Mouse (Mus musculus): ENCODE data around the gene Rsrc1. TPM values are rescaled to one million over a fixed set of nuclear protein-coding genes. Genes with fewer than 3 reads are reported as not detected.
"Not testable (repeated sequence)": the region's sequence is repeated elsewhere in the genome, so short reads cannot be mapped to it uniquely, and the experiment has no call there.

Rsrc1 gene
- polyA plus RNA-seq, 1 experiment from 2014 or later: 54.6 TPM

GRCm38 (mm10) chr3:67059755-67060154 is 78.6 kb downstream of the Rsrc1 start:
- H3K27ac ChIP-seq: no peak overlapping the region
- H3K4me1 ChIP-seq: no peaks in the 10 kb centered on the region
- no peaks in the 10 kb centered on the region for H3K9me3 ChIP-seq (replicated peaks)
- H3K27me3 ChIP-seq (ENCODE audit: low read depth, poor library complexity, severe bottlenecking): no peaks in the 10 kb centered on the region
- no peak overlapping the region for H3K4me3 ChIP-seq
- DNase-seq (ENCODE audit: low spot score): no peak
- 96% methylated on average over 2 of the region's 2 CpGs for WGBS
- H3K36me3 ChIP-seq: peaks cover 14% of the 10 kb centered on the region

DNA sequence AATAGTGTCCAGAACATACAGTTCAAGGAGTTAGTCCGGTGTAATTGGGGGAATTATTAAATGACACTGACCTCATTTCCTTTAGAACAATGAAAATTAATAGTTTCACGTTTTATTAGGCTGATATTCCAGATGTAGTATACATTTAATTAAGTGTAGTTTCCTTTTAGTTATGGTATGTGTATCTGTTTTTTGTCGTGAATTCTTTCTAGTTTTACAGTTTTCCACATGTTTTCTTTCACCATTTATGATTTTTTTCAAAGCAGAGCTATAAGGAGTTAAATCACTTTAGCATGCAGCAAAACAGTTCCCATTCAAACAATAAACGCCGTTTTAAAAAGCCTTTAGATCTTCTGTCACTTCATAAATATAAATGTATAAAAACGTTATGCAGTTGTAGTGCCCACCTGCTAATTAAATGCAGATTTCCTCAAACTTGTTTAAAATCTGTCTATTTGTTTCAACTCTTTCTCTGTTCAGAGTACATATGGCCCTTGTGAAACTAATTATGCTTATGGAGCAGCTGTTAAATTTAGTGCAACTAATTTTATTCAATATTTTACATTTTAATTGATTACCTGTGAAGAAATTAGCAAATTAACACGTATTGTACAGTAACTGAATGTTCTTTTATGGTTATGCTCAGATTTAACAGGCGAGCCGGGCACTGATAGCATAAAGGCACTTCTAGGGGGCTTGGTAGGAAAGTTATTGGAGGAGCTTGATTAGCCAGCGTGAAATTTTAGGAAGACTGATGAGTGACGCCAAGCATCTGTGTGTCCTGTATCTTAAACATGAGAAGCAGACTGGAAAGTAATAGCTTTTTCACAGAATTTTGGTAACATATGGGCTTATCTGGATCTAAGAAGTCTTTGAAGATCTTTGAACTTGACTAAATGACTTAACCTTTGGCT is 89.6 kb downstream of the Rsrc1 start:
- no peaks in the 10 kb centered on the region for H3K27me3 ChIP-seq (ENCODE audit: low read depth, poor library complexity, severe bottlenecking)
- WGBS: 32% methylated on average over 11 of the region's 11 CpGs
- no peak for DNase-seq (ENCODE audit: low spot score)
- no peak overlapping the region for H3K4me3 ChIP-seq
- H3K27ac ChIP-seq: 0 out of 2 replicates have a peak overlapping the region, but pooled peaks have one; percentile 34
- H3K36me3 ChIP-seq: peaks cover 4% of the 10 kb centered on the region
- no peaks in the 10 kb centered on the region for H3K9me3 ChIP-seq (replicated peaks)
- peaks cover 10% of the 10 kb centered on the region for H3K4me1 ChIP-seq

DNA sequence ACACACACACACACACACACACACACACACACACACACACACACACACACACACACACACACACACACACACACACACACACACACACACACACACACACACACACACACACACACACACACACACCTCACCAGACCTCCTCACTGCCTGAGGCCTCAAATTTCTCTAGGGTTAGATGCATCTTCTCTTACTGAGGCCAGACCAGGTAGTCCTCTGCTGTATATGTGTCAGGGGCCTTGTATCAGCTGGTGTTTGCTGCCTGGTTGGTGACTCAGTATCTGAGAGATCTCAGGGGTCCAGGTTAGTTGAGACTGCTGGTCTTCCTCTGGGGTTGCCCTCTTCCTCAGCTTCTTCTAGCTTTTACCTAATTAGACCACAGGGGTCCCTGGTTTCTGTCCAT is 92.5 kb downstream of the Rsrc1 start:
- H3K4me1 ChIP-seq; DNase-seq (ENCODE audit: low spot score): not testable (repeated sequence)

DNA sequence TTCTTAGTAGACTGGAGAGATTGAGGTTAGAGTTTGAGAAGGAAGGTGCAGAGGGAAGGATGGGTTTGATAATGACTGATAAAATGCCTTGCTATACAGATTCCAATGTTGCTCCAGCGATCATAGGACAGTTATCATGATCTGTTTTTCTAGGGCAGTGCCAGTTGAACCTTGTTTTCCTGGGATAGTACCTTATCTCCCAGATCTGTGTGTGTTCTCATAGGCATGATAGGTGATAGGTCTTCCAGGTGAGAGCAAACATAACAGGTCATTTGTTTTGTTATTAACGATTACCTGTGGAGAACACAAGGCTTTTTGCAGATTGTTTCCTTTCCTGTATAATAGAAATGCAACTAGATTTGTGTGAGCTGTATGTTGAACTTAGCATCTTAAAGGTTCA is 94.3 kb downstream of the Rsrc1 start:
- H3K9me3 ChIP-seq (replicated peaks): no peaks in the 10 kb centered on the region
- no peaks in the 10 kb centered on the region for H3K27me3 ChIP-seq (ENCODE audit: low read depth, poor library complexity, severe bottlenecking)
- WGBS: 93% methylated on average over 2 of the region's 2 CpGs
- peaks cover 19% of the 10 kb centered on the region for H3K36me3 ChIP-seq
- H3K27ac ChIP-seq: no peak overlapping the region
- no peak overlapping the region for H3K4me3 ChIP-seq
- DNase-seq (ENCODE audit: low spot score): no peak
- H3K4me1 ChIP-seq: peaks cover 6% of the 10 kb centered on the region

More for the DNA sequence above, 92.5 kb downstream of the Rsrc1 start:
- not testable (repeated sequence) for H3K9me3 ChIP-seq (replicated peaks); H3K4me3 ChIP-seq; H3K27me3 ChIP-seq (ENCODE audit: low read depth, poor library complexity, severe bottlenecking); H3K36me3 ChIP-seq; H3K27ac ChIP-seq

GRCm38 (mm10) chr3:67084742-67085141 is 103.6 kb downstream of the Rsrc1 start:
- Histone ChIP-seq H3K36me3 (peaks cover 17% of the 10 kb centered on the region; the same call in 1 of the 2 replicates), H3K27me3 (ENCODE audit: low read depth, poor library complexity, severe bottlenecking) (no peaks in the 10 kb centered on the region), H3K9me3 (replicated peaks) (no peaks in the 10 kb centered on the region), H3K4me1 (no peaks in the 10 kb centered on the region), H3K27ac (no peak overlapping the region), H3K4me3 (no peak overlapping the region)
- DNase-seq (ENCODE audit: low spot score): no peak
- WGBS: 93% methylated on average over 1 of the region's 1 CpGs

DNA sequence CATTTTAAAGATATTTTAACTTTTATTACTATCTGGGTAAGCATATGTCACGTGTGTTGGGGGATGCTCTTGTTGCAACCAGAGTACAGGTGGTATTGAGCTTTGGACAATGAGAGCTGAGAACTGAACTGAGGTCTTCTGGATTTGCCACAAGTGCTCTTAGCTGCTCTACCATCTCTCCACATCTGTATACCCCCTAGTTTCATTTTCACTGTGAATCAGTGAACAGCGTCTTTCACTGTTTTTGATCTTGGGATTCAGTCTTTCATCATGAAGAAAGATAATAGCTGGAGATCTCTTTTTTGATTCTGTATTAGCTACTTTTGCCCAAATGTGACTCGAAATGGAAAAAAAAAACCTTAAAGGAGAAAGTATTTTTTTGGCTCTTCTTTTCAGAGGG is 127.2 kb downstream of the Rsrc1 start:
- Histone ChIP-seq H3K4me1 (no peaks in the 10 kb centered on the region), H3K9me3 (replicated peaks) (no peaks in the 10 kb centered on the region), H3K4me3 (no peak overlapping the region), H3K27ac (no peak overlapping the region), H3K36me3 (peaks cover 10% of the 10 kb centered on the region), H3K27me3 (ENCODE audit: low read depth, poor library complexity, severe bottlenecking) (no peaks in the 10 kb centered on the region)
- WGBS: 94% methylated on average over 3 of the region's 3 CpGs
- DNase-seq (ENCODE audit: low spot score): no peak

- H3K27ac ChIP-seq: no peak overlapping the region
- no peaks in the 10 kb centered on the region for H3K27me3 ChIP-seq (ENCODE audit: low read depth, poor library complexity, severe bottlenecking)
- WGBS: 89% methylated on average over 4 of the region's 4 CpGs
- no peaks in the 10 kb centered on the region for H3K9me3 ChIP-seq (replicated peaks)
- H3K36me3 ChIP-seq: no peaks in the 10 kb centered on the region
- no peaks in the 10 kb centered on the region for H3K4me1 ChIP-seq
- H3K4me3 ChIP-seq: no peak overlapping the region
- no peak for DNase-seq (ENCODE audit: low spot score)
Observed at GRCm38 (mm10) chr3:67116317-67116716, 135.1 kb downstream of the Rsrc1 start.

GRCm38 (mm10) chr3:67132521-67132920 is 151.3 kb downstream of the Rsrc1 start:
- Histone ChIP-seq H3K4me1 (no peaks in the 10 kb centered on the region), H3K36me3 (peaks cover 13% of the 10 kb centered on the region), H3K27ac (no peak overlapping the region), H3K4me3 (no peak overlapping the region), H3K27me3 (ENCODE audit: low read depth, poor library complexity, severe bottlenecking) (no peaks in the 10 kb centered on the region), H3K9me3 (replicated peaks) (no peaks in the 10 kb centered on the region)
- WGBS: 68% methylated on average over 3 of the region's 3 CpGs
- DNase-seq (ENCODE audit: low spot score): no peak

DNA sequence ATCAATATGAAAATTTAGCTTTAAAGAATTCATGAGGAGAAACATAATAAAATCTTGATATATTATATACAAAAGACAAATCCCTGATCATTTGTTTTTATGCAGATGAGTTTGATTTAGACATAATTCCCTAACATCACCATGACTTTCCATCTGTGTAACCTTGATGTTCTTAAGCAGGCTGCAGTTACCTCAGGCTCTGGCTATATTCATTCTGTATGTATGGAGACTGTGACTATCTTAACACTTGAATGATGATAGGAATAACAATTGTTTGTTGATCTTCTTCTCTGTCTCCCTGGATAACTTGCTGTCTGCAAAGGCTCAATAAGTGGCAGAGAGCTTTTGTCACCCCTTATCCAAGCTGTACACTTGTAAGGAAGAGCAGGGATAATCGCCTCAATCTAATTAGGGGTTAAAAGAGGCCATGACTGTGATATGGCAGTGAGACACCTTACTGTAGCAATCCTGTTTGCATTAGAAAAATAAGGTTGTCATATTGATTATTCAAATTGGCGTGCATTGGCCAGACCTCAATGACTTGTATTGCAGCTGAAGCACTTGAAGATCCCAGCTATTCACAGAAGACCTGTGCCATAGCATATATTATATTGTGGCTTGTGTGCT is 154.7 kb downstream of the Rsrc1 start:
- 92% methylated on average over 2 of the region's 2 CpGs for WGBS
- Histone ChIP-seq H3K4me3 (no peak overlapping the region), H3K27ac (no peak overlapping the region), H3K4me1 (no peaks in the 10 kb centered on the region), H3K36me3 (no peaks in the 10 kb centered on the region), H3K9me3 (replicated peaks) (no peaks in the 10 kb centered on the region), H3K27me3 (ENCODE audit: low read depth, poor library complexity, severe bottlenecking) (no peaks in the 10 kb centered on the region)
- no peak for DNase-seq (ENCODE audit: low spot score)

DNA sequence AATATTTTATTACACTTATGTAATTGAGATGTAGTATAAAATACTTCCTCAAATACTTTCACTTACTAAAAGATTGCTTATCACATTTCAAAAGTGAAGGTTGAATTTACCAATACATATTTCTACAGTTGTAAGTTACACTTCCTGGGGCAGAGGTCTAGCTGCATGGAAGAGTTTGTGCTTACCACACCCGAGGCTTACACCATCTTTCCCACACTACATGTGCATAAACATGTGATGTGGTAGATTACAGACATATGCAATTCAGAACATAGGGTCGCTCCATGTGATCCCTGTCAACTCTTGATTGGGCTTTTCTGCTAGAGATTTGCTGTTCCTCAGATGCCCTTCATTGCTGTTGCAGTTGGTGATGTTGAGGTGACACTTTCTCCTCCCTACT is 163.8 kb downstream of the Rsrc1 start:
- H3K9me3 ChIP-seq (replicated peaks): no peaks in the 10 kb centered on the region
- no peaks in the 10 kb centered on the region for H3K4me1 ChIP-seq
- WGBS: 86% methylated on average over 2 of the region's 2 CpGs
- no peaks in the 10 kb centered on the region for H3K27me3 ChIP-seq (ENCODE audit: low read depth, poor library complexity, severe bottlenecking)
- peaks cover 4% of the 10 kb centered on the region for H3K36me3 ChIP-seq
- DNase-seq (ENCODE audit: low spot score): no peak
- H3K4me3 ChIP-seq: no peak overlapping the region
- no peak overlapping the region for H3K27ac ChIP-seq

GRCm38 (mm10) chr3:67146280-67146679 is 165.1 kb downstream of the Rsrc1 start:
- Histone ChIP-seq H3K36me3 (peaks cover 4% of the 10 kb centered on the region), H3K4me3 (no peak overlapping the region), H3K27me3 (ENCODE audit: low read depth, poor library complexity, severe bottlenecking) (no peaks in the 10 kb centered on the region), H3K27ac (no peak overlapping the region), H3K9me3 (replicated peaks) (no peaks in the 10 kb centered on the region), H3K4me1 (no peaks in the 10 kb centered on the region)
- WGBS: 94% methylated on average over 1 of the region's 1 CpGs
- DNase-seq (ENCODE audit: low spot score): no peak

- 89% methylated on average over 3 of the region's 3 CpGs for WGBS
- DNase-seq (ENCODE audit: low spot score): no peak
- H3K4me1 ChIP-seq: no peaks in the 10 kb centered on the region
- no peak overlapping the region for H3K27ac ChIP-seq
- no peaks in the 10 kb centered on the region for H3K9me3 ChIP-seq (replicated peaks)
- H3K4me3 ChIP-seq: no peak overlapping the region
- H3K27me3 ChIP-seq (ENCODE audit: low read depth, poor library complexity, severe bottlenecking): no peaks in the 10 kb centered on the region
- peaks cover 4% of the 10 kb centered on the region for H3K36me3 ChIP-seq
Observed at GRCm38 (mm10) chr3:67147246-67147645, 166.1 kb downstream of the Rsrc1 start.

- Histone ChIP-seq H3K27ac (no peak overlapping the region), H3K4me1 (no peaks in the 10 kb centered on the region), H3K4me3 (no peak overlapping the region), H3K9me3 (replicated peaks) (no peaks in the 10 kb centered on the region), H3K27me3 (ENCODE audit: low read depth, poor library complexity, severe bottlenecking) (no peaks in the 10 kb centered on the region), H3K36me3 (no peaks in the 10 kb centered on the region)
- 44% methylated on average over 3 of the region's 3 CpGs for WGBS
- no peak for DNase-seq (ENCODE audit: low spot score)
Observed at GRCm38 (mm10) chr3:67197179-67197578, 216.0 kb downstream of the Rsrc1 start.

All from limb, embryonic 10.5 days (tissue).